Mouse (Mus musculus) lung, adult 2 months (tissue): Measurements from ENCODE around the gene Tjp3.

Experiments used
- CTCF ChIP-seq: fragments of 200-500 bp; IDR thresholded peaks from 2 replicates; pipeline ENCODE4 v1.5.1; 2011; ENCODE audit warnings: mild to moderate bottlenecking, low read length, control low read depth; ENCODE audit not compliant: insufficient read depth
- POLR2A ChIP-seq: fragments of 200-500 bp; IDR thresholded peaks from 2 replicates; pipeline ENCODE4 v1.6.1; 2011; ENCODE audit warnings: low read depth, mild to moderate bottlenecking, control low read depth, low read length, borderline replicate concordance; ENCODE audit errors: extremely low read depth

DNA sequence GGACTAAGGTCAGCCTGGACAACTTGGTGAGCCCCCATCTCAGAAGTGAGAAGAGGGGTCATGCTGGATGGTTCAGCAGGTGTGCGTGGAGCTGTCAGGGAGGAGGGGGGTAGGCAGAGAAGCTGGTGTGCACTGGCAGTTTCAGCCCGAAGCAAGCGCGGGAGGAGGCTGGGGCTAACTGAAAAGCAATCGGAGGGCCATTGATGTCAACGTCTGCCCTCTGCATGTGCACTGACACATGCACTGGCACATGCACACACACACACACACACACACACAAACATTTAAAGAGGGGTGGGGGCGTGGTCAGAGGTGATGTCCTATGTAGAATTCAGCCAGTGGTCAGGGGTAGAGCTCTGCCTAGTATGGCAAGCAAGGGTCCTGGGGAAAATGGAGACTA is 59.9 kb downstream of the Tjp3 start:
- no peak for TF ChIP-seq CTCF
- TF ChIP-seq POLR2A, result no peak
